Mouse (Mus musculus) right cerebral cortex, postnatal 25 days (tissue): ENCODE data around the gene Wdr45.

ENCODE experiments used
- DNase-seq: peaks from one replicate; pipeline ENCODE4 v3.0.0; 2022

The Wdr45 gene

GRCm38 (mm10) chrX:7764657-7765280 lies 50.6 kb downstream of the Wdr45 start:
- DNase-seq: no peak

- DNase-seq: no peak
These were observed 51.1 kb downstream of the Wdr45 start for GRCm38 (mm10) chrX:7765281-7765670.

- DNase-seq: peak; percentile 37
These were observed 51.6 kb downstream of the Wdr45 start for GRCm38 (mm10) chrX:7765764-7766163.

GRCm38 (mm10) chrX:7769302-7770017 lies 55.3 kb downstream of the Wdr45 start:
- DNase-seq: no peak

- no peak for DNase-seq
These were observed 58.6 kb downstream of the Wdr45 start for GRCm38 (mm10) chrX:7772766-7773165.

- DNase-seq: no peak
These were observed 61.5 kb downstream of the Wdr45 start for GRCm38 (mm10) chrX:7775501-7776205.

- DNase-seq: peak; percentile 35
These were observed 62.4 kb downstream of the Wdr45 start for GRCm38 (mm10) chrX:7776329-7777082.
